Mouse (Mus musculus) heart, postnatal 0 days (tissue): ENCODE data around the gene Jazf1.

Experiments
- CTCF ChIP-seq: IDR thresholded peaks from 2 replicates; pipeline ENCODE4 v1.5.1; 2016; ENCODE audit warnings: antibody characterized with exemption, control low read depth, low read depth
- EP300 ChIP-seq: IDR thresholded peaks from 2 replicates; pipeline ENCODE4 v1.6.1; 2016; ENCODE audit warnings: antibody characterized with exemption, low read depth

- no peak for TF ChIP-seq CTCF
- TF ChIP-seq EP300 = no peak
These were observed 184.7 kb downstream of the Jazf1 start for GRCm38 (mm10) chr6:52883773-52884172.
